Mouse (Mus musculus) gastrocnemius, postnatal 25 days (tissue): ENCODE measurements around the gene Entr1. TPM values are rescaled to one million over a fixed set of nuclear protein-coding genes. Genes with fewer than 3 reads are reported as not detected.

ENCODE experiments used
- DNase-seq: peaks from one replicate; pipeline ENCODE4 v3.0.0; 2022
- total RNA-seq, 2 experiments: library from RNA; stranded (reverse); gene quantifications; 1 replicate in 1 of 2; 2 replicates in 1 of 2; pipeline ENCODE4 v1.2.3; 2021

The Entr1 gene
- total RNA-seq, 2 experiments from 2014 or later, result 24.9 to 27.3 TPM

- no peak for DNase-seq
Observed at GRCm38 (mm10) chr2:26348241-26348640, 40.9 kb downstream of the Entr1 start.

GRCm38 (mm10) chr2:26342609-26343490, 46.3 kb downstream of the Entr1 start:
- no peak for DNase-seq

GRCm38 (mm10) chr2:26342044-26342443, 47.1 kb downstream of the Entr1 start:
- no peak for DNase-seq

GRCm38 (mm10) chr2:26341510-26341981, 47.6 kb downstream of the Entr1 start:
- no peak for DNase-seq

GRCm38 (mm10) chr2:26339204-26339551, 49.9 kb downstream of the Entr1 start:
- no peak for DNase-seq

- DNase-seq, result no peak
Observed at GRCm38 (mm10) chr2:26338302-26339203, 50.6 kb downstream of the Entr1 start.

Other genes with a start within 250 kb of the Entr1 start
- not detected for gene Lhx3, start 181.0 kb downstream of the Entr1 start, total RNA-seq
- 1 to 10 TPM; 3.1 to 4.0 TPM for gene Qsox2, start 151.8 kb downstream of the Entr1 start, total RNA-seq
- gene Ccdc187, start 94.8 kb downstream of the Entr1 start, total RNA-seq, result under 1 TPM in 1 of 2 experiments, not detected in 1; 0.03 TPM
- gene Gpsm1, start 73.8 kb downstream of the Entr1 start, total RNA-seq, result 1 to 10 TPM; 3.1 TPM
- 10 to 100 TPM; 18.3 to 18.7 TPM for gene Dnlz, start 37.2 kb downstream of the Entr1 start, total RNA-seq
- gene Card9, start 28.4 kb downstream of the Entr1 start, total RNA-seq, result under 1 TPM; 0.46 to 0.56 TPM
- 1 to 10 TPM; 5.7 to 5.9 TPM for gene Snapc4, start 8.7 kb downstream of the Entr1 start, total RNA-seq
- 100 to 1,000 TPM; 128 to 139 TPM for gene Pmpca, start within 50 bp of the Entr1 start, total RNA-seq
- 1 to 10 TPM; 6.5 to 7.6 TPM for gene Inpp5e, start 19.9 kb upstream of the Entr1 start, total RNA-seq
- 10 to 100 TPM; 22.0 to 23.9 TPM for gene Sec16a, start 55.9 kb upstream of the Entr1 start, total RNA-seq
- 1 to 10 TPM; 7.0 to 9.2 TPM for gene Notch1, start 127.3 kb upstream of the Entr1 start, total RNA-seq
- gene Egfl7, start 190.7 kb upstream of the Entr1 start, total RNA-seq, result 10 to 100 TPM; 42.3 to 67.2 TPM
- not detected for gene Gm20532, start 197.3 kb upstream of the Entr1 start, total RNA-seq
- 10 to 100 TPM in 1 of 2 experiments, 1 to 10 TPM in 1; 3.0 to 14.6 TPM for gene Agpat2, start 215.1 kb upstream of the Entr1 start, total RNA-seq
- 1 to 10 TPM; 1.3 to 2.5 TPM for gene Fam69b, start 239.1 kb upstream of the Entr1 start, total RNA-seq